Mouse (Mus musculus): ENCODE measurements around the gene Rasl11a.
"Not testable (repeated sequence)": the region's sequence is repeated elsewhere in the genome, so short reads cannot be mapped to it uniquely, and the experiment has no call there.

Rasl11a gene

GRCm38 (mm10) chr5:146892904-146893303 is 48.0 kb downstream of the Rasl11a start:
- no peak for DNase-seq (ENCODE audit: low spot score in 2 of 2)

- no peak for DNase-seq (ENCODE audit: low spot score in 2 of 2)
Observed at GRCm38 (mm10) chr5:146893478-146894182, 48.8 kb downstream of the Rasl11a start.

GRCm38 (mm10) chr5:146895667-146896066 is 50.8 kb downstream of the Rasl11a start:
- not testable (repeated sequence) for DNase-seq (ENCODE audit: low spot score in 2 of 2)

GRCm38 (mm10) chr5:146896973-146897372 is 52.1 kb downstream of the Rasl11a start:
- no peak for DNase-seq (ENCODE audit: low spot score in 2 of 2)
